In the genomic region with DNA sequence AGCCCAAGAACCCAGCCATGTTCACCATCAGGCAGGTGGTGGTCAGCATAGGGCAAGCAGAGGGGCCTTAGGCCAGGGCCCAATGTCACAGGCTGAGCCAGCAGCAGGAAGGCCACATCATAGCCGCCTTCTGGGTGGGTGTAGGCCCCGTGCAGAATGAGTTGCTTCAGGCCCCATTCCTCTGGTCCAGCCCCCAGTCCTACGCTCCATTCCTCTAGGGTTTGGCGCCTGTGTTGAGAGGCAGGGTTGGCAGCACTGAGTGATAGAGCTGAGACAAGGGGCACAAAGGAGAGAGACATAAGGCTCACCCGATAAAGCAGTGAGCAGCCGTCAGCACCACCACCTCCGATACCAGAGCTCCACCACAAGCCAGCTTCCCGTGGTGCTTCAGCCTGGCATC, we compare ENCODE assay signal across 29 mouse cellular contexts. TPM values are rescaled to one million over a fixed set of nuclear protein-coding genes. Genes with fewer than 3 reads are reported as not detected.
A peak's percentile ranks its signal among the peaks of the same experiment; 100 is the strongest.
DNase-seq lines count a peak whose midpoint lies in the region; ATAC-seq lines count a peak whose summit lies in the region.
"Had no signal": no experiment of that assay in that cellular context is flagged by ENCODE, and none has a peak within 500 bp of the region (broad histone marks: within the 10 kb centered on the region; RNA-seq: fewer than 3 reads in every experiment).

No protein-coding gene starts in this region.

- 0 out of 2 replicates have a peak overlapping the region, but pooled peaks have one; percentile 28 for H3K9ac ChIP-seq in embryonic facial prominence, embryonic 13.5 days
- H3K9ac ChIP-seq in heart, embryonic 13.5 days, result 0 out of 2 replicates have a peak overlapping the region, but pooled peaks have one; percentile 19
- 0 out of 2 replicates have a peak overlapping the region, but pooled peaks have one; percentile 23 for H3K9ac ChIP-seq in limb, embryonic 12.5 days (replicated peaks)
- H3K9ac ChIP-seq: embryonic facial prominence, embryonic 12.5 days; heart, embryonic 12.5 days; hindbrain, embryonic 14.5 days had no signal

- no peak for ATAC-seq in embryonic facial prominence, embryonic 13.5 days (ENCODE audit: insufficient number of reproducible peaks, insufficient read depth, low FRiP score, low TSS enrichment, low read depth)
- ATAC-seq in heart, embryonic 13.5 days (ENCODE audit: extremely low read depth, insufficient number of reproducible peaks, low FRiP score, low TSS enrichment), result no peak
- no peak for ATAC-seq in limb, embryonic 12.5 days (ENCODE audit: insufficient number of reproducible peaks, insufficient read depth, low FRiP score, low TSS enrichment, low read depth)
- ATAC-seq: activated CD4-positive, CD25-positive, alpha-beta regulatory T cell, adult 4 months; forebrain, embryonic 13.5 days; forebrain, embryonic 16.5 days; hindbrain, postnatal 0 days; inflammation-experienced regulatory T-cells, adult 6 months had no signal

- peaks cover 83% of the 10 kb centered on the region for H3K36me3 ChIP-seq in embryonic facial prominence, embryonic 13.5 days
- peaks cover 98% of the 10 kb centered on the region for H3K36me3 ChIP-seq in embryonic facial prominence, embryonic 10.5 days (replicated peaks)
- H3K36me3 ChIP-seq in heart, embryonic 13.5 days, result peaks cover 92% of the 10 kb centered on the region
- H3K36me3 ChIP-seq in heart, embryonic 10.5 days, result peaks cover 83% of the 10 kb centered on the region
- H3K36me3 ChIP-seq in limb, embryonic 12.5 days, result peaks cover 98% of the 10 kb centered on the region
- H3K36me3 ChIP-seq in limb, embryonic 10.5 days, result peaks cover 98% of the 10 kb centered on the region

- no peak overlapping the region for H3K4me3 ChIP-seq in embryonic facial prominence, embryonic 13.5 days
- H3K4me3 ChIP-seq in embryonic facial prominence, embryonic 10.5 days, result no peak overlapping the region
- no peak overlapping the region for H3K4me3 ChIP-seq in heart, embryonic 13.5 days
- no peak overlapping the region for H3K4me3 ChIP-seq in heart, embryonic 10.5 days
- H3K4me3 ChIP-seq in limb, embryonic 12.5 days (replicated peaks), result no peak overlapping the region
- H3K4me3 ChIP-seq in limb, embryonic 10.5 days, result no peak overlapping the region
- H3K4me3 ChIP-seq: embryonic facial prominence, embryonic 12.5 days; forebrain, embryonic 10.5 days; forebrain, embryonic 13.5 days; heart, adult 2 months; heart, embryonic 12.5 days had no signal

- no peak overlapping the region for H3K4me2 ChIP-seq in embryonic facial prominence, embryonic 13.5 days
- H3K4me2 ChIP-seq in heart, embryonic 13.5 days, result no peak overlapping the region
- no peak overlapping the region for H3K4me2 ChIP-seq in limb, embryonic 12.5 days
- H3K4me2 ChIP-seq: embryonic facial prominence, embryonic 12.5 days; forebrain, embryonic 13.5 days; heart, embryonic 12.5 days; hindbrain, embryonic 14.5 days had no signal

- no peaks in the 10 kb centered on the region for H3K9me3 ChIP-seq in embryonic facial prominence, embryonic 13.5 days
- H3K9me3 ChIP-seq in embryonic facial prominence, embryonic 10.5 days, result no peaks in the 10 kb centered on the region
- no peaks in the 10 kb centered on the region for H3K9me3 ChIP-seq in heart, embryonic 13.5 days
- H3K9me3 ChIP-seq in heart, embryonic 10.5 days, result no peaks in the 10 kb centered on the region
- no peaks in the 10 kb centered on the region for H3K9me3 ChIP-seq in limb, embryonic 12.5 days
- no peaks in the 10 kb centered on the region for H3K9me3 ChIP-seq in limb, embryonic 10.5 days (replicated peaks)
- H3K9me3 ChIP-seq: embryonic facial prominence, embryonic 12.5 days; forebrain, embryonic 10.5 days; forebrain, embryonic 13.5 days; heart, embryonic 12.5 days had no signal

- DNase-seq in embryonic facial prominence, embryonic 10.5 days (ENCODE audit: low spot score), result no peak
- no peak for DNase-seq in heart, embryonic 10.5 days (ENCODE audit: low spot score)
- no peak for DNase-seq in limb, embryonic 10.5 days (ENCODE audit: low spot score)
- peak; percentile 18 for DNase-seq in urinary bladder, adult 2 months (ENCODE audit: low spot score)
- no peak for DNase-seq in urinary bladder, postnatal 36 days (ENCODE audit: low spot score in 2 of 2)
- DNase-seq: adrenal gland, postnatal 10 days; adrenal gland, postnatal 36 days; cerebellum, adult 18-20 months; cerebellum, adult 9-10 months; cerebellum, postnatal 14 days; gastrocnemius, postnatal 14 days; heart, adult 2 months; heart, postnatal 14 days; heart, postnatal 4 days had no signal

- no peaks in the 10 kb centered on the region for H3K27me3 ChIP-seq in embryonic facial prominence, embryonic 13.5 days
- no peaks in the 10 kb centered on the region for H3K27me3 ChIP-seq in embryonic facial prominence, embryonic 10.5 days (replicated peaks; ENCODE audit: low read depth, poor library complexity, severe bottlenecking)
- no peaks in the 10 kb centered on the region for H3K27me3 ChIP-seq in heart, embryonic 13.5 days (replicated peaks)
- H3K27me3 ChIP-seq in heart, embryonic 10.5 days (ENCODE audit: insufficient read depth, poor library complexity, severe bottlenecking), result no peaks in the 10 kb centered on the region
- no peaks in the 10 kb centered on the region for H3K27me3 ChIP-seq in limb, embryonic 12.5 days
- no peaks in the 10 kb centered on the region for H3K27me3 ChIP-seq in limb, embryonic 10.5 days (ENCODE audit: low read depth, poor library complexity, severe bottlenecking)
- H3K27me3 ChIP-seq: embryonic facial prominence, embryonic 12.5 days; forebrain, embryonic 13.5 days; heart, embryonic 12.5 days had no signal

- WGBS in embryonic facial prominence, embryonic 13.5 days, result 89% methylated on average over 8 of the region's 8 CpGs
- 90% methylated on average over 8 of the region's 8 CpGs for WGBS in embryonic facial prominence, embryonic 10.5 days
- 79% methylated on average over 8 of the region's 8 CpGs for WGBS in heart, embryonic 13.5 days
- WGBS in heart, embryonic 10.5 days, result 83% methylated on average over 8 of the region's 8 CpGs
- 83% methylated on average over 8 of the region's 8 CpGs for WGBS in limb, embryonic 12.5 days
- 80% methylated on average over 8 of the region's 8 CpGs for WGBS in limb, embryonic 10.5 days

- H3K27ac ChIP-seq in embryonic facial prominence, embryonic 13.5 days, result no peak overlapping the region
- no peak overlapping the region for H3K27ac ChIP-seq in embryonic facial prominence, embryonic 10.5 days (replicated peaks)
- no peak overlapping the region for H3K27ac ChIP-seq in heart, embryonic 13.5 days (replicated peaks)
- no peak overlapping the region for H3K27ac ChIP-seq in heart, embryonic 10.5 days
- H3K27ac ChIP-seq in limb, embryonic 12.5 days, result no peak overlapping the region
- no peak overlapping the region for H3K27ac ChIP-seq in limb, embryonic 10.5 days
- H3K27ac ChIP-seq: embryonic facial prominence, embryonic 12.5 days; forebrain, embryonic 10.5 days; forebrain, embryonic 13.5 days; heart, adult 2 months; hindbrain, embryonic 14.5 days; hindbrain, postnatal 0 days had no signal

- H3K4me1 ChIP-seq in embryonic facial prominence, embryonic 13.5 days, result peaks cover 23% of the 10 kb centered on the region
- H3K4me1 ChIP-seq in embryonic facial prominence, embryonic 10.5 days, result peaks cover 20% of the 10 kb centered on the region
- H3K4me1 ChIP-seq in heart, embryonic 13.5 days, result peaks cover 43% of the 10 kb centered on the region
- peaks cover 20% of the 10 kb centered on the region for H3K4me1 ChIP-seq in heart, embryonic 10.5 days
- H3K4me1 ChIP-seq in limb, embryonic 12.5 days (replicated peaks), result peaks cover 17% of the 10 kb centered on the region
- H3K4me1 ChIP-seq in limb, embryonic 10.5 days, result peaks cover 9% of the 10 kb centered on the region; the same call in 1 of the 2 replicates

RNA-seq across cellular contexts. Expression of gene Prss53, which starts 3.6 kb away (rescaled TPM):
- 1.4 and 1.5 TPM in 2 replicates for polyA plus RNA-seq in embryonic facial prominence, embryonic 13.5 days (2015; fragmentation: Nextera tagmentation; extraction: Ambion mirVana)
- 0.64 and 0.79 TPM in 2 replicates for polyA plus RNA-seq in embryonic facial prominence, embryonic 10.5 days (2016; fragmentation: Nextera tagmentation; extraction: Ambion mirVana)
- polyA plus RNA-seq in heart, embryonic 13.5 days (2015; fragmentation: Nextera tagmentation; extraction: Ambion mirVana), result 1.4 and 1.5 TPM in 2 replicates
- 1.2 and 1.9 TPM in 2 replicates for polyA plus RNA-seq in heart, embryonic 10.5 days (2016; fragmentation: Nextera tagmentation; extraction: Ambion mirVana)
- 1.4 and 1.6 TPM in 2 replicates for polyA plus RNA-seq in limb, embryonic 12.5 days (2016; fragmentation: Nextera tagmentation; extraction: Ambion mirVana)
- polyA plus RNA-seq in limb, embryonic 10.5 days (2016; fragmentation: Nextera tagmentation; extraction: Ambion mirVana), result 0.50 and 0.75 TPM in 2 replicates
- 2.9 and 3.9 TPM in 2 replicates for polyA plus RNA-seq in urinary bladder, adult 2 months (2012; rRNA removed)

RNA-seq across cellular contexts. Expression of gene Gm21974, which starts 8.1 kb away (rescaled TPM):
- not detected in 2 replicates for polyA plus RNA-seq in embryonic facial prominence, embryonic 13.5 days (2015; fragmentation: Nextera tagmentation; extraction: Ambion mirVana)
- not detected in 2 replicates for polyA plus RNA-seq in embryonic facial prominence, embryonic 10.5 days (2016; fragmentation: Nextera tagmentation; extraction: Ambion mirVana)
- not detected in 2 replicates for polyA plus RNA-seq in heart, embryonic 13.5 days (2015; fragmentation: Nextera tagmentation; extraction: Ambion mirVana)
- polyA plus RNA-seq in heart, embryonic 10.5 days (2016; fragmentation: Nextera tagmentation; extraction: Ambion mirVana), result not detected in 2 replicates
- not detected in 2 replicates for polyA plus RNA-seq in limb, embryonic 12.5 days (2016; fragmentation: Nextera tagmentation; extraction: Ambion mirVana)
- not detected in 2 replicates for polyA plus RNA-seq in limb, embryonic 10.5 days (2016; fragmentation: Nextera tagmentation; extraction: Ambion mirVana)
- polyA plus RNA-seq in urinary bladder, adult 2 months (2012; rRNA removed), result not detected in 2 replicates
- polyA plus RNA-seq: activated CD4-positive, CD25-positive, alpha-beta regulatory T cell, adult 4 months; embryonic facial prominence, embryonic 12.5 days; forebrain, embryonic 10.5 days; forebrain, embryonic 13.5 days; forebrain, embryonic 16.5 days; gonadal fat pad, adult 2 months; heart, adult 2 months; heart, embryonic 12.5 days; heart, embryonic 16.5 days; hindbrain, embryonic 11.5 days; hindbrain, embryonic 14.5 days; hindbrain, postnatal 0 days; inflammation-experienced regulatory T-cells, adult 6 months had no signal

RNA-seq across cellular contexts. Expression of gene Vkorc1, which starts 8.2 kb away (rescaled TPM):
- 136 and 137 TPM in 2 replicates for polyA plus RNA-seq in embryonic facial prominence, embryonic 13.5 days (2015; fragmentation: Nextera tagmentation; extraction: Ambion mirVana)
- polyA plus RNA-seq in embryonic facial prominence, embryonic 10.5 days (2016; fragmentation: Nextera tagmentation; extraction: Ambion mirVana), result 47.6 and 59.1 TPM in 2 replicates
- 109 and 120 TPM in 2 replicates for polyA plus RNA-seq in heart, embryonic 13.5 days (2015; fragmentation: Nextera tagmentation; extraction: Ambion mirVana)
- polyA plus RNA-seq in heart, embryonic 10.5 days (2016; fragmentation: Nextera tagmentation; extraction: Ambion mirVana), result 81.7 and 89.4 TPM in 2 replicates
- polyA plus RNA-seq in limb, embryonic 12.5 days (2016; fragmentation: Nextera tagmentation; extraction: Ambion mirVana), result 81.7 and 84.7 TPM in 2 replicates
- polyA plus RNA-seq in limb, embryonic 10.5 days (2016; fragmentation: Nextera tagmentation; extraction: Ambion mirVana), result 48.3 and 51.8 TPM in 2 replicates
- 204 and 211 TPM in 2 replicates for polyA plus RNA-seq in urinary bladder, adult 2 months (2012; rRNA removed)

RNA-seq across cellular contexts. Expression of gene Zfp668, which starts 10.6 kb away (rescaled TPM):
- 24.9 and 28.2 TPM in 2 replicates for polyA plus RNA-seq in embryonic facial prominence, embryonic 13.5 days (2015; fragmentation: Nextera tagmentation; extraction: Ambion mirVana)
- 42.5 and 49.1 TPM in 2 replicates for polyA plus RNA-seq in embryonic facial prominence, embryonic 10.5 days (2016; fragmentation: Nextera tagmentation; extraction: Ambion mirVana)
- 9.7 and 10.4 TPM in 2 replicates for polyA plus RNA-seq in heart, embryonic 13.5 days (2015; fragmentation: Nextera tagmentation; extraction: Ambion mirVana)
- polyA plus RNA-seq in heart, embryonic 10.5 days (2016; fragmentation: Nextera tagmentation; extraction: Ambion mirVana), result 15.7 and 21.7 TPM in 2 replicates
- polyA plus RNA-seq in limb, embryonic 12.5 days (2016; fragmentation: Nextera tagmentation; extraction: Ambion mirVana), result 29.8 and 31.1 TPM in 2 replicates
- 47.9 and 48.0 TPM in 2 replicates for polyA plus RNA-seq in limb, embryonic 10.5 days (2016; fragmentation: Nextera tagmentation; extraction: Ambion mirVana)
- 2.9 and 4.1 TPM in 2 replicates for polyA plus RNA-seq in urinary bladder, adult 2 months (2012; rRNA removed)

RNA-seq across cellular contexts. Expression of gene Zfp646, which starts 11.2 kb away (rescaled TPM):
- polyA plus RNA-seq in embryonic facial prominence, embryonic 13.5 days (2015; fragmentation: Nextera tagmentation; extraction: Ambion mirVana), result 11.4 and 12.3 TPM in 2 replicates
- polyA plus RNA-seq in embryonic facial prominence, embryonic 10.5 days (2016; fragmentation: Nextera tagmentation; extraction: Ambion mirVana), result 19.9 and 21.8 TPM in 2 replicates
- 5.6 and 6.6 TPM in 2 replicates for polyA plus RNA-seq in heart, embryonic 13.5 days (2015; fragmentation: Nextera tagmentation; extraction: Ambion mirVana)
- 10.6 and 11.7 TPM in 2 replicates for polyA plus RNA-seq in heart, embryonic 10.5 days (2016; fragmentation: Nextera tagmentation; extraction: Ambion mirVana)
- polyA plus RNA-seq in limb, embryonic 12.5 days (2016; fragmentation: Nextera tagmentation; extraction: Ambion mirVana), result 17.5 and 19.0 TPM in 2 replicates
- polyA plus RNA-seq in limb, embryonic 10.5 days (2016; fragmentation: Nextera tagmentation; extraction: Ambion mirVana), result 20.0 and 20.3 TPM in 2 replicates
- 12.2 and 15.6 TPM in 2 replicates for polyA plus RNA-seq in urinary bladder, adult 2 months (2012; rRNA removed)
